Mouse (Mus musculus) liver, adult 2 months (tissue): ENCODE data around the gene Ccdc36. TPM values are rescaled to one million over a fixed set of nuclear protein-coding genes. Genes with fewer than 3 reads are reported as not detected.

Experiments
- DNase-seq: peaks from one replicate; pipeline ENCODE4 v3.0.0-alpha.2; 2011; ENCODE audit warnings: low read depth, low spot score; ENCODE audit errors: extremely low read depth
- H3K27ac ChIP-seq: fragments of 200-500 bp; replicated peaks from 2 replicates; pipeline ENCODE4 v1.5.1; 2012; ENCODE audit warnings: low read depth, mild to moderate bottlenecking, control low read depth, inconsistent platforms, low read length; ENCODE audit not compliant: insufficient read depth
- H3K27me3 ChIP-seq: fragments of 200-500 bp; 2 replicates; pipeline ENCODE4 v1.6.1; 2012; ENCODE audit warnings: mild to moderate bottlenecking, moderate library complexity, low read length, inconsistent platforms; ENCODE audit not compliant: control insufficient read depth, insufficient read depth
- H3K36me3 ChIP-seq: fragments of 200-500 bp; 2 replicates; pipeline ENCODE4 v1.6.1; 2012; ENCODE audit warnings: low read length, inconsistent platforms; ENCODE audit not compliant: control insufficient read depth, insufficient read depth
- H3K4me1 ChIP-seq: fragments of 200-500 bp; 2 replicates; pipeline ENCODE4 v1.6.1; 2011; ENCODE audit warnings: low read length; ENCODE audit not compliant: control insufficient read depth, insufficient read depth
- H3K4me3 ChIP-seq: fragments of 200-500 bp; 2 replicates; pipeline ENCODE4 v1.5.1; 2011; ENCODE audit warnings: low read depth, mild to moderate bottlenecking, control low read depth, low read length, moderate library complexity; ENCODE audit not compliant: insufficient read depth
- H3K79me2 ChIP-seq: fragments of 200-500 bp; 2 replicates; pipeline ENCODE4 v1.6.1; 2012; ENCODE audit warnings: inconsistent platforms, mild to moderate bottlenecking, low read length, moderate library complexity; ENCODE audit not compliant: control insufficient read depth, insufficient read depth
- H3K9ac ChIP-seq: fragments of 200-500 bp; 2 replicates; pipeline ENCODE4 v1.6.1; 2012; ENCODE audit warnings: low read depth, mild to moderate bottlenecking, control low read depth, inconsistent platforms, low read length
- CTCF ChIP-seq: fragments of 200-500 bp; IDR thresholded peaks from 2 replicates; pipeline ENCODE4 v1.5.1; 2011; ENCODE audit warnings: low read depth, low read length, control low read depth
- POLR2A ChIP-seq: fragments of 200-500 bp; IDR thresholded peaks from 2 replicates; pipeline ENCODE4 v1.6.1; 2011; ENCODE audit warnings: low read length, control low read depth; ENCODE audit not compliant: insufficient read depth; ENCODE audit errors: extremely low read depth
- WGBS: fragments of 180-500 bp; shearing (Covaris S2); methylation state at CpG from one replicate; pipeline ENCODE4 v1.1.7; 2018; 5-methylcytosine and 5-hydroxymethylcytosine counted together
- polyA plus RNA-seq: library from polyadenylated mRNA; depleted of rRNA; stranded (reverse); fragments of >200 nt; gene quantifications from 2 replicates; pipeline ENCODE4 v1.2.3, GENCODE M21; 2012; rRNA removed
- total RNA-seq: library from RNA; depleted of rRNA; stranded (reverse); fragments of >200 nt; gene quantifications from 2 replicates; pipeline ENCODE4 v1.2.3, GENCODE M21; 2014; rRNA removed

Gene Ccdc36
- not detected in 2 replicates for total RNA-seq
- not detected in 2 replicates for polyA plus RNA-seq

- Histone ChIP-seq H3K4me3 (no peak within 1 kb of the TSS), H3K27ac (no peak within 1 kb of the TSS), H3K79me2 (no peaks in the 10 kb centered on the region), H3K36me3 (no peaks in the 10 kb centered on the region), H3K27me3 (0 out of 2 replicates have a peak, but pooled peaks cover 2% of the 10 kb centered on the region), H3K9ac (no peak within 1 kb of the TSS), H3K4me1 (no peaks in the 10 kb centered on the region)
- DNase-seq = no peak
- no peak for TF ChIP-seq POLR2A
- no peak for TF ChIP-seq CTCF
These were observed at the start of gene Ccdc36 for GRCm38 (mm10) chr9:108428384-108428783. Gene Ccdc36, minus strand, starts transcription at chr9:108428484.

- Histone ChIP-seq H3K79me2 (no peaks in the 10 kb centered on the region), H3K27ac (no peak overlapping the region), H3K4me3 (no peak overlapping the region), H3K4me1 (no peaks in the 10 kb centered on the region), H3K27me3 (no peaks in the 10 kb centered on the region), H3K36me3 (no peaks in the 10 kb centered on the region), H3K9ac (no peak overlapping the region)
- TF ChIP-seq CTCF = no peak
- no peak for TF ChIP-seq POLR2A
- WGBS = 44% methylated on average over 1 of the region's 1 CpGs
- DNase-seq = no peak
These were observed 46.2 kb upstream of the Ccdc36 start for GRCm38 (mm10) chr9:108474528-108474927.

GRCm38 (mm10) chr9:108469845-108470244, 41.6 kb upstream of the Ccdc36 start:
- no peaks in the 10 kb centered on the region for H3K36me3 ChIP-seq
- H3K4me1 ChIP-seq = no peaks in the 10 kb centered on the region
- H3K4me3 ChIP-seq = no peak overlapping the region
- WGBS = 65% methylated on average over 4 of the region's 4 CpGs
- DNase-seq = no peak
- no peak for TF ChIP-seq CTCF
- TF ChIP-seq POLR2A = no peak
- H3K79me2 ChIP-seq = no peaks in the 10 kb centered on the region
- no peak overlapping the region for H3K27ac ChIP-seq
- H3K9ac ChIP-seq = no peak overlapping the region
- no peaks in the 10 kb centered on the region for H3K27me3 ChIP-seq

GRCm38 (mm10) chr9:108469430-108469829, 41.1 kb upstream of the Ccdc36 start:
- Histone ChIP-seq H3K27ac (no peak overlapping the region), H3K9ac (no peak overlapping the region), H3K79me2 (no peaks in the 10 kb centered on the region), H3K4me3 (no peak overlapping the region), H3K36me3 (no peaks in the 10 kb centered on the region), H3K27me3 (no peaks in the 10 kb centered on the region), H3K4me1 (no peaks in the 10 kb centered on the region)
- DNase-seq = no peak
- TF ChIP-seq POLR2A (no peak), CTCF (no peak)
- WGBS = 81% methylated on average over 5 of the region's 5 CpGs

- Histone ChIP-seq H3K36me3 (peaks cover 4% of the 10 kb centered on the region), H3K4me3 (no peak overlapping the region), H3K27ac (no peak overlapping the region), H3K9ac (no peak overlapping the region), H3K4me1 (peaks cover 5% of the 10 kb centered on the region), H3K27me3 (no peaks in the 10 kb centered on the region), H3K79me2 (peaks cover 5% of the 10 kb centered on the region; the same call in 1 of the 2 replicates)
- DNase-seq = no peak
- TF ChIP-seq CTCF (no peak), POLR2A (no peak)
- 97% methylated on average over 2 of the region's 2 CpGs for WGBS
These were observed 37.9 kb upstream of the Ccdc36 start for GRCm38 (mm10) chr9:108466219-108466618.

- peaks cover 4% of the 10 kb centered on the region for H3K36me3 ChIP-seq
- H3K9ac ChIP-seq = no peak overlapping the region
- WGBS = 96% methylated on average over 9 of the region's 9 CpGs
- no peak overlapping the region for H3K27ac ChIP-seq
- peaks cover 7% of the 10 kb centered on the region for H3K4me1 ChIP-seq
- H3K27me3 ChIP-seq = no peaks in the 10 kb centered on the region
- H3K79me2 ChIP-seq = peaks cover 5% of the 10 kb centered on the region; the same call in 1 of the 2 replicates
- DNase-seq = no peak
- TF ChIP-seq POLR2A (no peak), CTCF (no peak)
- no peak overlapping the region for H3K4me3 ChIP-seq
These were observed 35.4 kb upstream of the Ccdc36 start for GRCm38 (mm10) chr9:108463713-108464112.
